24 mouse cellular contexts compared by ENCODE assay signal in genomic region chr12:84392681-84393080, GRCm38 (mm10). TPM values are rescaled to one million over a fixed set of nuclear protein-coding genes. Genes with fewer than 3 reads are reported as not detected.
DNase-seq lines count a peak whose midpoint lies in the region; ATAC-seq and TF ChIP-seq lines count a peak whose summit lies in the region.
"Had no signal": no experiment of that assay in that cellular context is flagged by ENCODE, and none has a peak within 500 bp of the region (broad histone marks: within the 10 kb centered on the region; RNA-seq: fewer than 3 reads in every experiment).

No protein-coding gene starts in this region.

- WGBS in kidney, embryonic 15.5 days: 94% methylated on average over 4 of the region's 4 CpGs

- no peak overlapping the region for H3K9ac ChIP-seq in kidney, embryonic 15.5 days

- 0 out of 2 replicates have a peak, but pooled peaks cover 7% of the 10 kb centered on the region for H3K36me3 ChIP-seq in kidney, embryonic 15.5 days

- no peak for DNase-seq in gastrocnemius, adult 2 months
- no peak for DNase-seq in gastrocnemius, postnatal 25 days
- peak; percentile 51 for DNase-seq in heart, adult 11 months
- DNase-seq in heart, postnatal 14 days: no peak
- DNase-seq in adipocyte (ENCODE audit: low spot score): peak; percentile 68
- DNase-seq in left cerebral cortex, adult 2 months (ENCODE audit: extremely low spot score in 1 of 2, low spot score in 2 of 2): no peak
- DNase-seq: adrenal gland, adult 2 months; adrenal gland, adult 8-10 months; adrenal gland, postnatal 10 days; adrenal gland, postnatal 14 days; adrenal gland, postnatal 25 days; adrenal gland, postnatal 36 days; B cell, adult 2 months; cerebellum, adult 11 months; cerebellum, adult 11-12 months; cerebellum, adult 18-20 months; cerebellum, adult 2 months had no signal

- intact Hi-C loops in gastrocnemius, adult 2 months (cut with DNase I): no loop called here
- intact Hi-C loops in heart, postnatal 14 days (cut with DNase I): no loop called here
- intact Hi-C loops in left cerebral cortex, adult 2 months (cut with DNase I): no loop called here

- no peak for TF ChIP-seq CTCF in gastrocnemius, adult 2 months (IDR thresholded peaks at IDR 0.05)
- no peak for TF ChIP-seq CTCF in left cerebral cortex, adult 2 months (IDR thresholded peaks at IDR 0.05)

- H3K27ac ChIP-seq in gastrocnemius, adult 2 months: 0 out of 2 replicates have a peak overlapping the region, but pooled peaks have one; percentile 4
- H3K27ac ChIP-seq in brown adipose tissue, adult 24 weeks (replicated peaks; ENCODE audit: low read depth, low read length): peak overlapping the region; percentile 75
- no peak overlapping the region for H3K27ac ChIP-seq in kidney, embryonic 15.5 days
- H3K27ac ChIP-seq in left cerebral cortex, adult 2 months: no peak overlapping the region

- H3K4me2 ChIP-seq in kidney, embryonic 15.5 days: no peak overlapping the region

- no peaks in the 10 kb centered on the region for H3K27me3 ChIP-seq in kidney, embryonic 15.5 days
- H3K27me3 ChIP-seq: CH12.LX, Patski had no signal

- no peaks in the 10 kb centered on the region for H3K9me3 ChIP-seq in kidney, embryonic 15.5 days (replicated peaks)
- H3K9me3 ChIP-seq: G1E had no signal

- no peak for ATAC-seq in kidney, embryonic 15.5 days (replicated peaks; ENCODE audit: low FRiP score)
- ATAC-seq: activated CD4-positive, CD25-positive, alpha-beta regulatory T cell, adult 4 months; CD4-positive, CD25-positive, alpha-beta regulatory T cell, adult 4 months; Patski had no signal

- no peaks in the 10 kb centered on the region for H3K4me1 ChIP-seq in brown adipose tissue, adult 24 weeks (ENCODE audit: control insufficient read depth, insufficient read depth, insufficient read length, low read length)
- H3K4me1 ChIP-seq in kidney, embryonic 15.5 days: no peaks in the 10 kb centered on the region

- H3K4me3 ChIP-seq in gastrocnemius, adult 2 months: no peak overlapping the region
- no peak overlapping the region for H3K4me3 ChIP-seq in brown adipose tissue, adult 24 weeks (ENCODE audit: insufficient read depth, low read depth, low read length)
- H3K4me3 ChIP-seq in kidney, embryonic 15.5 days (replicated peaks): no peak overlapping the region
- H3K4me3 ChIP-seq in left cerebral cortex, adult 2 months: no peak overlapping the region

RNA-seq across cellular contexts. Expression of gene Entpd5, which starts 16.1 kb away (rescaled TPM):
- total RNA-seq in gastrocnemius, adult 2 months (2021): 10 to 100 TPM; 12.2 to 14.4 TPM
- total RNA-seq in gastrocnemius, postnatal 25 days (2021): 10 to 100 TPM; 11.3 to 16.7 TPM
- 10 to 100 TPM; 52.4 to 56.6 TPM for total RNA-seq in heart, postnatal 14 days (2021)
- polyA plus RNA-seq in brown adipose tissue, adult 24 weeks (2012; ENCODE audit: insufficient read depth, insufficient read length, missing spikeins): 78.5 and 97.3 TPM in 2 replicates
- 36.8 and 38.0 TPM in 2 replicates for polyA plus RNA-seq in kidney, embryonic 15.5 days (2015; fragmentation: Nextera tagmentation; extraction: Ambion mirVana)
- 10 to 100 TPM; 21.8 to 23.9 TPM for total RNA-seq in left cerebral cortex, adult 2 months (2021)

RNA-seq across cellular contexts. Expression of gene Bbof1, which starts 16.2 kb away (rescaled TPM):
- 1 to 10 TPM; 1.0 to 1.6 TPM for total RNA-seq in gastrocnemius, adult 2 months (2021)
- 1 to 10 TPM; 1.2 to 1.7 TPM for total RNA-seq in gastrocnemius, postnatal 25 days (2021)
- 1 to 10 TPM; 1.7 to 1.9 TPM for total RNA-seq in heart, postnatal 14 days (2021)
- polyA plus RNA-seq in brown adipose tissue, adult 24 weeks (2012; ENCODE audit: insufficient read depth, insufficient read length, missing spikeins): 11.5 and 16.1 TPM in 2 replicates
- polyA plus RNA-seq in kidney, embryonic 15.5 days (2015; fragmentation: Nextera tagmentation; extraction: Ambion mirVana): 1.2 and 1.7 TPM in 2 replicates
- 10 to 100 TPM; 10.1 TPM for total RNA-seq in left cerebral cortex, adult 2 months (2021)
- polyA plus RNA-seq: adrenal gland, adult 2 months had no signal

RNA-seq across cellular contexts. Expression of gene Rnf113a2, which starts 24.3 kb away (rescaled TPM):
- total RNA-seq in gastrocnemius, adult 2 months (2021): 10 to 100 TPM in 1 of 2 experiments, 1 to 10 TPM in 1; 8.5 to 10.8 TPM
- 1 to 10 TPM; 6.1 to 6.4 TPM for total RNA-seq in gastrocnemius, postnatal 25 days (2021)
- 1 to 10 TPM; 7.4 to 10.0 TPM for total RNA-seq in heart, postnatal 14 days (2021)
- 11.2 and 14.2 TPM in 2 replicates for polyA plus RNA-seq in brown adipose tissue, adult 24 weeks (2012; ENCODE audit: insufficient read depth, insufficient read length, missing spikeins)
- 23.8 and 24.8 TPM in 2 replicates for polyA plus RNA-seq in kidney, embryonic 15.5 days (2015; fragmentation: Nextera tagmentation; extraction: Ambion mirVana)
- 10 to 100 TPM; 11.3 to 11.8 TPM for total RNA-seq in left cerebral cortex, adult 2 months (2021)

RNA-seq across cellular contexts. Expression of gene Fam161b, which starts 31.0 kb away (rescaled TPM):
- total RNA-seq in gastrocnemius, adult 2 months (2021): 1 to 10 TPM in 1 of 2 experiments, under 1 TPM in 1; 0.82 to 1.3 TPM
- under 1 TPM; 0.64 to 0.83 TPM for total RNA-seq in gastrocnemius, postnatal 25 days (2021)
- 10 to 100 TPM in 1 of 2 experiments, 1 to 10 TPM in 1; 7.8 to 10.0 TPM for total RNA-seq in heart, postnatal 14 days (2021)
- polyA plus RNA-seq in brown adipose tissue, adult 24 weeks (2012; ENCODE audit: insufficient read depth, insufficient read length, missing spikeins): 3.1 and 4.3 TPM in 2 replicates
- 3.7 and 4.2 TPM in 2 replicates for polyA plus RNA-seq in kidney, embryonic 15.5 days (2015; fragmentation: Nextera tagmentation; extraction: Ambion mirVana)
- total RNA-seq in left cerebral cortex, adult 2 months (2021): 10 to 100 TPM; 10.3 to 12.8 TPM

RNA-seq across cellular contexts. Expression of gene Coq6, which starts 31.2 kb away (rescaled TPM):
- total RNA-seq in gastrocnemius, adult 2 months (2021): 10 to 100 TPM; 20.0 to 31.0 TPM
- total RNA-seq in gastrocnemius, postnatal 25 days (2021): 10 to 100 TPM; 25.5 to 28.8 TPM
- 100 to 1,000 TPM in 1 of 2 experiments, 10 to 100 TPM in 1; 93.8 to 100 TPM for total RNA-seq in heart, postnatal 14 days (2021)
- polyA plus RNA-seq in brown adipose tissue, adult 24 weeks (2012; ENCODE audit: insufficient read depth, insufficient read length, missing spikeins): 153 and 163 TPM in 2 replicates
- 50.2 and 53.3 TPM in 2 replicates for polyA plus RNA-seq in kidney, embryonic 15.5 days (2015; fragmentation: Nextera tagmentation; extraction: Ambion mirVana)
- 10 to 100 TPM; 27.6 to 30.7 TPM for total RNA-seq in left cerebral cortex, adult 2 months (2021)

Comparison
In these comparisons a context has a peak if more than half of its experiments do, and no peak if none do; other contexts are left out.
1. DNase-seq: peak in heart, adult 11 months (single experiment) and adipocyte (single experiment); none in gastrocnemius, adult 2 months (single experiment), gastrocnemius, postnatal 25 days (single experiment), heart, postnatal 14 days (0 of 2) and left cerebral cortex, adult 2 months (0 of 2).
2. H3K27ac ChIP-seq: peak in gastrocnemius, adult 2 months (single experiment) and brown adipose tissue, adult 24 weeks (single experiment); none in kidney, embryonic 15.5 days (single experiment) and left cerebral cortex, adult 2 months (single experiment).